Mouse (Mus musculus) ES-E14 (cell line): Measurements from ENCODE around the gene Nr2e1.

Experiments used
- ZC3H11A ChIP-seq: IDR thresholded peaks from 2 replicates; pipeline ENCODE4 v1.6.1; 2012; ENCODE audit warnings: low read depth, mild to moderate bottlenecking, inconsistent platforms, low read length, borderline replicate concordance
- ZNF384 ChIP-seq: IDR thresholded peaks from 2 replicates; pipeline ENCODE4 v1.6.1; 2012; ENCODE audit warnings: low read depth, low read length, inconsistent platforms

DNA sequence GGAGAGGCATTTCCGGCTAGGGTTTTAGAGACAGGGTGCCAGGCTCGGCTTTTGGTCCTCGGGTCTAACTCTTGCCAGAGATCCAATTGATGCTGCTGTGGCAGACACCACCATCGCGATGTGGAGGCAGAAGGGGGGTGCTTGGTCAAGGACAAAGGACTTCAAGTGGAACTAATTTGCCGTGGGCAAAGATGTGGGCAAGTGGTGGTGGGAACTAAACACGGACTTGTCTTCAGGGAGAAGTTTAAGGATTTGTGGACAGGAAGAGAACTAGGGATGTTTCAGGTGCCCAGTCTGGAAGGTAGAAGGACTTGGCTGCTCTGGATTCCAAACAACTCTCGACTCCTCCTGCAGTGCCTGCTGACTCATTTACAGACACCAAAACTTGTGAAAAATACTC is 1.7 kb upstream of the Nr2e1 start:
- no peak for TF ChIP-seq ZC3H11A
- TF ChIP-seq ZNF384, result no peak
